Mouse (Mus musculus) kidney, embryonic 14.5 days (tissue): ENCODE measurements at regions not wholly inside any gene's neighbourhood (a gene's known extent, or its start where the extent isn't known, plus 50 kb on each side); places are given as distances from the start of the nearest gene placed in this dataset.

Experiments used
- ATAC-seq: fragments of 200-750 bp; cut with Nextera tagmentation; 2 replicates; pipeline ENCODE4 v1.8.0; 2017; ENCODE audit warnings: moderate number of reproducible peaks, mild to moderate bottlenecking, moderate TSS enrichment, moderate library complexity; ENCODE audit not compliant: low FRiP score, low TSS enrichment
- H3K27ac ChIP-seq: fragments of 300-500 bp; sonication (generic); 2 replicates; pipeline ENCODE4 v1.5.1; 2014; ENCODE audit warnings: low read depth, mild to moderate bottlenecking, low read length, moderate library complexity, mixed read lengths
- H3K27me3 ChIP-seq: fragments of 300-500 bp; sonication (generic); 2 replicates; pipeline ENCODE4 v1.6.1; 2014; ENCODE audit warnings: mild to moderate bottlenecking, low read length; ENCODE audit not compliant: control insufficient read depth, insufficient read depth
- H3K36me3 ChIP-seq: fragments of 300-500 bp; sonication (generic); 2 replicates; pipeline ENCODE4 v1.6.1; 2014; ENCODE audit warnings: low read length, mixed read lengths; ENCODE audit not compliant: control insufficient read depth, insufficient read depth
- H3K4me1 ChIP-seq: fragments of 300-500 bp; sonication (generic); 2 replicates; pipeline ENCODE4 v1.6.1; 2014; ENCODE audit warnings: low read length, mixed read lengths; ENCODE audit not compliant: control insufficient read depth, insufficient read depth
- H3K4me2 ChIP-seq: fragments of 300-500 bp; sonication (generic); replicated peaks from 2 replicates; pipeline ENCODE4 v1.6.1; 2014; ENCODE audit warnings: low read depth, mild to moderate bottlenecking, low read length
- H3K4me3 ChIP-seq: fragments of 300-500 bp; sonication (generic); 2 replicates; pipeline ENCODE4 v1.5.1; 2014; ENCODE audit warnings: mild to moderate bottlenecking, low read length
- H3K9ac ChIP-seq: fragments of 300-500 bp; sonication (generic); 2 replicates; pipeline ENCODE4 v1.6.1; 2014; ENCODE audit warnings: low read depth, mild to moderate bottlenecking, low read length, moderate library complexity
- H3K9me3 ChIP-seq: fragments of 300-500 bp; sonication (generic); 2 replicates; pipeline ENCODE4 v1.6.1; 2016; ENCODE audit warnings: low read length; ENCODE audit not compliant: control insufficient read depth
- WGBS: fragments of 180-500 bp; shearing (Covaris S2); extraction: QIAGEN DNeasy Blood & Tissue Kit; methylation state at CpG from one replicate; pipeline ENCODE4 v1.1.7; 2014; 5-methylcytosine and 5-hydroxymethylcytosine counted together

DNA sequence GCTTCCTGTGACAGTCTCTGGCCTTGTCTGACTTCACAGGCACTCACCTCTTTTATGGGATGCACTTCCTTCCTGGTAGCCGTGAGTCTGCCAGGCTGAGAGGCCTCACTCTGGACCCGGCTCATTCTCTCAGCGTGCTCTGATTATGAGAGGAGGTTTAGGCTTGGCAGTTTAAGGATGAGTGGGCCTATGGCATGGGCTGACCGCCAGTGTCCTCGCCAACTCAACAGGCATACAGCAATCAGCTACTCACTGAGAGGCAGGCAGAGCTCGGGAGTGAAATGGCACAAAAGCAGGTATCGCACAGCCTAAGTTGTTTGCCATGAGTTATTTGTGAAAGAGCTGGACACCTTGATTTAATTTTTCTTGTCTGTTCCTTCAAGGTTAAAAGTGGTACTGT is 51.5 kb upstream of the Trpc7 start:
- Histone ChIP-seq H3K4me1 (no peaks in the 10 kb centered on the region), H3K4me2 (no peak overlapping the region), H3K36me3 (no peaks in the 10 kb centered on the region), H3K9me3 (no peaks in the 10 kb centered on the region), H3K27me3 (no peaks in the 10 kb centered on the region), H3K9ac (no peak overlapping the region), H3K4me3 (no peak overlapping the region), H3K27ac (no peak overlapping the region)
- 58% methylated on average over 7 of the region's 7 CpGs for WGBS
- no peak for ATAC-seq
